Mouse (Mus musculus) layer of hippocampus, adult 2 months (tissue): ENCODE measurements around the gene Kynu. TPM values are rescaled to one million over a fixed set of nuclear protein-coding genes. Genes with fewer than 3 reads are reported as not detected.
A peak's percentile ranks its signal among the peaks of the same experiment; 100 is the strongest.

Experiments used
- DNase-seq, 2 experiments: peaks; one replicate each; pipeline ENCODE4 v3.0.0; 2022; ENCODE audit warnings: low spot score in 2 of 2
- H3K27ac ChIP-seq: fragments of 200-600 bp; 2 replicates; pipeline ENCODE4 v1.8.1; 2022
- H3K4me3 ChIP-seq: fragments of 200-600 bp; 2 replicates; pipeline ENCODE4 v1.8.1; 2022; ENCODE audit warnings: mild to moderate bottlenecking
- CTCF ChIP-seq: fragments of 200-600 bp; conservative IDR thresholded peaks from 2 replicates; pipeline ENCODE4 v1.8.1; 2022; ENCODE audit warnings: antibody characterized with exemption, mild to moderate bottlenecking, moderate library complexity
- long read RNA-seq, 2 experiments: library from polyadenylated mRNA; stranded (forward); transcript quantifications; one replicate each; pipeline ENCODE4 v2.0.0; 2021; ENCODE audit warnings: borderline mapping rate in 2 of 2
- total RNA-seq, 2 experiments: library from RNA; stranded (reverse); gene quantifications; 2 replicates each; pipeline ENCODE4 v1.2.3; 2021

The Kynu gene
- not detected for total RNA-seq
- long read RNA-seq, experiment 1, result 0 reads
- long read RNA-seq, experiment 2, result 0 reads

DNA sequence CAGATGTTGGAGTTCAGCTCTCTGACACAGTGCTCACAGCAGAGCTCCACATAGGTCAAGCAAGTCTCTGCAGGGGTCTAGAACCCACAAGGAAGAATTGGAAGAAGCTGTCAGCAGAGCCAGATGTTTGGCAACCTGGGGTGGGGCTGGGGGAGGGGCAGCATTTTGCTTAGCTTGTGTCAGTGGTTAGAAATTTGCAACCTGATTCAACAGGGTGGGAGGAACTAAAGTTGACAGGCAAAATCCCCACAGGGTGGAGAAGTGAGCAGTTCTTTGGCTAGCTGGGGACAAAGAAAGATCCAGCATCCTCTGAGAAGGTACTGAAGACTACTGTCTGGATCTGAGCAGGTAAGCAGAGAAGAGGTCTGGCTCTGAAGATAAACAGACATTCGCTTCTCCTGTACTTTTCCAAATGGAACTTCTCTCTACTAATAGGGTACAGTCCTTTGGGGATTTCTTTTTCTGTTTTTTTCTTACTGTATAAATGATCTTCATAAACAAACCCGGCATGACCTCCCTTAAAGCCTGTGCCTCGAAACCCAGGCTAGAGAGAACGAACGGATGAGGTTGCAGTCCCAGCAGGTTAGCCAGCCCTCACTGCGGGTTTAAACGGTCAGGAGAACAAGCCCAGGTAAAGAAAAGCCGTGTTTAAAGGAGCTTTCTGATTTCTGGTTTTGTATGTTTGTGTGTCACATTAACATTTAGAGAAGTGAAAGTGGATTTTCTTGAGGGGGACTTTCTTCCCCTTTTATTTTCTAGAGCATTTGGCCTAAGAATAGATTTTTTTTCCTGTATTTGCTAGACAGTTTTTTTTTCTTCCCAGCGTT, at the start of gene Kynu:
Gene Kynu, plus strand, starts transcription at position 268 of the 827 bp plus-strand sequence.
- no peak for DNase-seq
- Histone ChIP-seq H3K4me3 (no peak within 1 kb of the TSS), H3K27ac (no peak within 1 kb of the TSS)
- no peak for TF ChIP-seq CTCF

GRCm38 (mm10) chr2:43506182-43506581, 48.9 kb upstream of the Kynu start:
- Histone ChIP-seq H3K4me3 (no peak overlapping the region), H3K27ac (no peak overlapping the region)
- no peak for TF ChIP-seq CTCF
- DNase-seq, result peak in 1 of 2 experiments; percentile 16

- H3K4me3 ChIP-seq, result no peak overlapping the region
- no peak overlapping the region for H3K27ac ChIP-seq
- DNase-seq, result no peak
- TF ChIP-seq CTCF, result no peak
Observed at GRCm38 (mm10) chr2:43513852-43514251, 41.3 kb upstream of the Kynu start.

DNA sequence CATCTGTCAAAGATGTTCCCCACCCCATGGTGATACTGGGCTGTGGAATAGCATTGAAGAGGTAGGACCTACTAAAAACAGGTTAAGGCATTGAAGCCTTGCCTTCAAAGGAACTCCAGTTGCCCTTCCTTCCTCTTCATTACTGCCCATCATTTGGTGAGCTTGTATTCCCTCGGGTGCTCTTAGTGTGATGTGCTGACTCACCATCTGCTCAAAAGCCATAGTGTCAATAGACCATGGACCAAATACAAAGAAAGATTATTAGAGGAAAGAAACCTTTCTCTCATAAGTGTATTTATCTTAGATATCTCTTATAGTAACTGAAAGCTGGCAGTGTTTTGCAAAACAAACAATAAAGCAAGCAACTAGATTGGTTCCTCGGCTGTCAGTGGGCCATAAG, 20.7 kb upstream of the Kynu start:
- no peak for DNase-seq
- TF ChIP-seq CTCF, result no peak

GRCm38 (mm10) chr2:43542615-43543014, 12.5 kb upstream of the Kynu start:
- Histone ChIP-seq H3K4me3 (no peak overlapping the region), H3K27ac (no peak overlapping the region)
- no peak for TF ChIP-seq CTCF
- no peak for DNase-seq

More for the DNA sequence above, 20.7 kb upstream of the Kynu start:
- Histone ChIP-seq H3K4me3 (no peak overlapping the region), H3K27ac (no peak overlapping the region)

- Histone ChIP-seq H3K4me3 (no peak overlapping the region), H3K27ac (no peak overlapping the region)
- no peak for DNase-seq
- no peak for TF ChIP-seq CTCF
Observed at GRCm38 (mm10) chr2:43545665-43546064, 9.5 kb upstream of the Kynu start.

DNA sequence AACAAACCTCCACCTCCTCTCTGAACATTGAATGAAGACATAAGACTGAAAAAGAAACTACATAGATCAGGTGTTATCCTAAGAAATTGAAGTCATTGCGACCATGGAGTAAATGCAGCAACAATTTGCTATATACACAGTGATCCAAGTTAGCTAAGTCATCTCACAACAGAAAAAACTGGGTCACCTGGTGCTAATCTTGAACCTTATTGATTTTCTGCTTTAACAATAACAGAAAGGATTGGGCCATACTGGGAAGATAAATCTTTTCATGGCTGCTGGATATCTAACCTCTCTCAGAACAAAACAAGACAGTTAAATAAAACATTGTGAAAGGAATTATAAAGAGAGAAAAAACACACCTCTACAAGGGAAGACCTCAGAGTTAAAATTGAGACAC, 8.7 kb upstream of the Kynu start:
- no peak overlapping the region for H3K4me3 ChIP-seq
- TF ChIP-seq CTCF, result no peak
- H3K27ac ChIP-seq, result no peak overlapping the region
- no peak for DNase-seq

GRCm38 (mm10) chr2:43554216-43554615, 913 bp upstream of the Kynu start:
- TF ChIP-seq CTCF, result no peak
- no peak for DNase-seq
- H3K4me3 ChIP-seq, result no peak overlapping the region
- no peak overlapping the region for H3K27ac ChIP-seq

- Histone ChIP-seq H3K4me3 (no peak overlapping the region), H3K27ac (no peak overlapping the region)
- TF ChIP-seq CTCF, result no peak
- DNase-seq, result no peak
Observed at GRCm38 (mm10) chr2:43555889-43556285, 758 bp downstream of the Kynu start.

DNA sequence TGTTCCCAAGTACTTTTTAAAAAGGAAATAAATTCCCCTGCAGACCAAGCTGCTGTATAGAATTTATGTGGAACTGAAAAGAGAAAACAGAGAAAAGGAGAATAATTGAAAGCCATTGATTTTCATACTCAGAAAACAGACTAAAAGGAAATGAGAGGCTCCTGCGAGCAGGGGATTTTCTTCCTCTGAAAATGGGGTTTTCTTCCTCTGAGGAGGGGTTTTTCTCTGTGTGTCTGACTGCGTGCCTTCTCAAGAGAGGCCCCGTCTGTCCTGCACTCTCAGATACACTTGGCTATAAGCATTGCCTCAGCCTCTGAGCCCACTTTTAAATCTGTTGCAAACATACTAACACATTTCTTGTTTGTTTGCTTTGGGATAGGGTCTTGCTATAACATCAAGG, 1.9 kb downstream of the Kynu start:
- DNase-seq, result no peak
- no peak for TF ChIP-seq CTCF
- Histone ChIP-seq H3K27ac (no peak overlapping the region), H3K4me3 (no peak overlapping the region)

DNA sequence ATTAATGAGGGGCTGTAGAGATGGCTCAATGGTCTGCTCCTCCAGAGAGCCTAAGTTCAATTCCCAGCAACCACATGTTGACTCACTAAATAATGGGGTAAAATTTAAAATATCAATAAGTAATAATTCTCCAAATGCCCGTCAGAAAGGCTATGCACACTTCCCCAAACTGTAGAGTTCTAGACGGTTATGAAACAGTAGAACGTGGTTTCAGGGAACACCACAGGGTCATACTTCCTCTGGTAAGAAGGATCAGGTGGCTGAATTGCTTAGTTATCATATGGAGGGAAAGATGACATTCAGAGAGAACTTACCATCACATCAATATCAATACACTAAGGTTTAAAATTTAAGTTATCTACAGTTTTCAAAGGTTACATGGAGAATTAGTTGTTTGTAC, 6.1 kb downstream of the Kynu start:
- no peak for DNase-seq
- H3K27ac ChIP-seq, result no peak overlapping the region
- TF ChIP-seq CTCF, result no peak
- H3K4me3 ChIP-seq, result no peak overlapping the region

GRCm38 (mm10) chr2:43562779-43563178, 7.7 kb downstream of the Kynu start:
- TF ChIP-seq CTCF, result no peak
- H3K27ac ChIP-seq, result no peak overlapping the region
- DNase-seq, result no peak
- no peak overlapping the region for H3K4me3 ChIP-seq

DNA sequence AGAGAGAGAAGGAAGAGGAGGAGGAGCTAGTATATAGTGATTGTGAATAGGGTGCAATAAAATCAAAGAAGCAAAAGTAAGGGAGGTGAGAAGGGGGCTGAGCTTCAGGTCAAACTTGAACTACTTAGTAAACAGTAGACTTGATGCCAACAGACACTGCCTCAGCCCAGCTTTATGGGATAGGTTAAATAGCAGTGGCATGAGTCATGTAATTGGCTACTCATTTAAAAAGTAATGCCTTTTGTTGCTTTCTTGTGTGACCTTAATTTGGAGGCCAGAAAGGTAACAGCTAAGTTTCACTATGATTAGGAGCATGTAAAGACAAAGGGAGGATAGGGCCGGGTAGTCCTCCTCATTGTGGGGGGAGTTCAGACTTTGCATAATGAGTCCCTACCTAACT, 13.3 kb downstream of the Kynu start:
- no peak overlapping the region for H3K4me3 ChIP-seq
- no peak overlapping the region for H3K27ac ChIP-seq
- no peak for TF ChIP-seq CTCF
- no peak for DNase-seq

GRCm38 (mm10) chr2:43573526-43573925, 18.4 kb downstream of the Kynu start:
- DNase-seq, result no peak
- Histone ChIP-seq H3K4me3 (no peak overlapping the region), H3K27ac (no peak overlapping the region)
- no peak for TF ChIP-seq CTCF
